Mouse (Mus musculus): ENCODE data around the gene Rnf180.

DNA sequence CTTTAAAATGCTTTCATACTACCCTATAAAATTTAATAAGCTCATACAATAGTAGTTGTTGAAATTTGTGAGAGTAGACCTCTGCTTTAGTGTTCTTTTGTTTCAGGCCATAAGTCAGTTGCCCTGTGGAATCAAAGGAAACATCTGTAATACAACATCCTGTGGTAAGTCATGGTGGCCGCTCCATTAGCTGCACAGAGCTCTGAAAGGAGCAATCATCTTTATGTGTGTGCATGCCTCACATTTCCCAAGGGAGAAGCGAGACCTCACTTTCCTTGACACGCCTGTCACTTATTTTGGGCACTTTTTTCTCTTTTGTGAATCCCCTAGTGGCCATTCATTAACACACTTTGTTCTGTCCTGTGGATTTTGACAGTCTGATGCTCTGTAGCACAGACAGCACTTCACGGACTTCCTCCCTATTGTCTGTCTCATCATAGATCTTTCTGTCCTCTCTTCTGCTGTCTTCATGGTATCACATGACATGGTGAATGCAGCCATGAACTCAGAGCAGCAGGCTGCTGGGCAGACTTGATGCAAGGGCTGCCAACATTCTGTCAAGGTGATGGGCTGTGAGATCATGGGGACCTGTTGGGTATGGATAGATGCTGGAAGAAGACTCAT, 146.7 kb downstream of the Rnf180 start:
- TF ChIP-seq CTCF (IDR thresholded peaks at IDR 0.05; ENCODE audit: borderline replicate concordance, insufficient read depth, low read length): no peak
- TF ChIP-seq POLR2A (IDR thresholded peaks at IDR 0.05; ENCODE audit: low read depth, low read length): no peak
